Mouse (Mus musculus): ENCODE results near the gene Spib. TPM values are rescaled to one million over a fixed set of nuclear protein-coding genes. Genes with fewer than 3 reads are reported as not detected.

Spib gene
- total and polyA plus RNA-seq, 2 experiments: 0.18 to 1.9 TPM

DNA sequence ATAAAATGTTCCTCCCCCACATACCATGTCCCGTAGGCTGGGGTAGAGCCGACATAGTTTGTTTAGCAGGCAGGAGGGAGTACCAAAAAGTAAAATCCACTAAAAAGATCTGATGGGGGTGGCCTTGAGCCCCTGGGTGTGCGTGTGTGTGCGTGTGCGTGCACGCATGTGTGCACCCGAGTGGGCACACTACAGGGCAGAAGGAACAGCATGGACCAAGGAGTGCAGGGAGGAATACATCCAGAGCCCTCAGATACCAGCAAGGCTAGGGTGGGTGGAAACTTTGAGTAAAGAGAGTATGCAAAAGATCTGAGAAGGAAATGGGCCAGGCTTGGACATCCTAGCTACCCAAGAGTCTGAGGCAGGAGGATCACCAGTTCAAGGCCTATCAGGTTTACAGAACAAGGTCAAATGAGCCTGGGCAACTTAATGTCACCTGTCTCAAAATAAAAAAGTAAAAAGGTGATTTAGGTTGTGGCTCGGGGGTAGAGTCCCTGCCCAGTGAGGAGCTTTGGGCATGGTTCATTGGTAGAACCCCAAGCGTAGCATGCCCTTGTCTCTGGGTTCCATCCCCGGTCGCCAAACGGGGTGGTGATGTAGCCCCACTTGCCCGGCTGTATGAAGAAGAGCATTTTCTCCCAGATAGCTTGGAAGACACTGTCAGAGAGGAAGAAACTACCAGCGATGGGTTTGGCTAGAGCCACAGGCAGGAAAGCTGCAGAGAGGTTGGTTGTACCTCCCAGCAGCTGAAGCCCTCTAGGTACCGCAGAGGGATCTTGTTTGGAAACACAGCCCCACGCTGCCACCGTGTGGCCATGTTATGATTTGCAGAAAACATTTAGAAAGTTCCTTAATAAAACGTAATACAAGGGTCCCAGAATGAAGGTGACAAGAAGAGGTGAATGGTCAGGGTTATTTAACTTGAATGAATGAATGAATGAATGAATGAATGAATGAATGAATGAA, 28.8 kb upstream of the Spib start:
- Histone ChIP-seq H3K79me2 (ENCODE audit: control insufficient read depth, insufficient read depth, low read length) (no peaks in the 10 kb centered on the region), H3K36me3 (ENCODE audit: control insufficient read depth, insufficient read depth, low read length) (no peaks in the 10 kb centered on the region), H3K27ac (replicated peaks; ENCODE audit: insufficient read depth, low read depth, low read length) (no peak overlapping the region), H3K4me1 (ENCODE audit: control insufficient read depth, insufficient read depth, low read length) (no peaks in the 10 kb centered on the region), H3K9ac (ENCODE audit: low read depth, low read length) (no peak overlapping the region), H3K27me3 (ENCODE audit: control insufficient read depth, insufficient read depth, low read length) (no peaks in the 10 kb centered on the region), H3K4me3 (ENCODE audit: insufficient read depth, low read depth, low read length) (no peak overlapping the region)
- WGBS: 52% methylated on average over 18 of the region's 18 CpGs
- peak; percentile 52 for DNase-seq (ENCODE audit: extremely low read depth, low read depth, low spot score)
- TF ChIP-seq POLR2A (IDR thresholded peaks at IDR 0.05; ENCODE audit: extremely low read depth, insufficient read depth, low read length) (no peak), CTCF (IDR thresholded peaks at IDR 0.05; ENCODE audit: low read depth, low read length) (peak; percentile 82)

DNA sequence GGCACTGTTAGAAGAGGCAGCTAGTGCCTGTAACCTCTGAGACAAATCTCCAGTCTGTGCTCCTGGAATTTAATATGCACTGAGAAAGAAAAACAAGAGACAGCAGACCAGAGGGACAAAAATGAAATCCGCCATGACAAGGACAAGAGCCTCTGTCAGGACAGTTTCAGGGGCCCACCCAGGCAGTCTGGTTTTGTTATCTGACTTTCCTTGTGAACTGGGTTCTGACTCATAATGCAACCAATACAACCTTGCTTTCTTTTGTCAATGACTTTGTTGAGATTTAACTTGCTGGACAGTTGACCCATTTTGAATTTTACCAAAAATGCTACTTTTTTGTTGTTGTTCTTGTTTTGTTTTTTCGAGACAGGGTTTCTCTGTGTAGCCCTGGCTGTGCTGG, 25.8 kb upstream of the Spib start:
- 67% methylated on average over 2 of the region's 2 CpGs for WGBS
- H3K79me2 ChIP-seq (ENCODE audit: control insufficient read depth, insufficient read depth, low read length): no peaks in the 10 kb centered on the region

DNA sequence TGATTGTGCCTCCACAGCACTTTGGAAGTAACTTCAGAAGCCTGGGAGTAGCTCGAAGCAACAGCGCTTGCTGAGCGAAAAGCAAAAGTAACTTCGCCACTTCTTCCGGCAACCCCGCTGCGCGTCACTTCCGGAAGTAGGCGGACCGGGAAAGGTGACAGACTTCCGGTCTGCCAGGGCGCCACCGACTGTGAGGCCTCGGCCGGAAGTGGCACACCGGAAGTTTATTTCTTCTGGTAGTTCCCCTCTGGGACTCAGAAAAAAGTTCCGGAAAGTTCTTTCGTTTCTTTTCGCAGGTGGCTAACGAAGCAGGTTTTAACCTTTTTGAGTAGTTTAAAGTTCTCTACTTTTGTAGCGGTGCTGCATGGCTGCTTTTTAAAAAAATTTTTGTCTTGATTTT, 22.0 kb upstream of the Spib start, which contains the start of gene Nr1h2:
Gene Nr1h2, minus strand, starts transcription at position 126 of the 400 bp plus-strand sequence.
- H3K4me3 ChIP-seq (ENCODE audit: insufficient read depth, low read depth, low read length): peak within 1 kb of the TSS; percentile 82
- H3K9ac ChIP-seq (ENCODE audit: low read depth, low read length): peak within 1 kb of the TSS; percentile 82
- H3K27ac ChIP-seq (replicated peaks; ENCODE audit: insufficient read depth, low read depth, low read length): peak within 1 kb of the TSS; percentile 86
- H3K79me2 ChIP-seq (ENCODE audit: control insufficient read depth, insufficient read depth, low read length): no peaks in the 10 kb centered on the region
- DNase-seq (ENCODE audit: extremely low read depth, low read depth, low spot score): peak; percentile 87
- 0 out of 2 replicates have a peak, but pooled peaks have one; percentile 27 for TF ChIP-seq POLR2A (IDR thresholded peaks at IDR 0.05; ENCODE audit: extremely low read depth, insufficient read depth, low read length)
- TF ChIP-seq CTCF (IDR thresholded peaks at IDR 0.05; ENCODE audit: low read depth, low read length): no peak
- WGBS: under 1% methylated on average over 22 of the region's 22 CpGs
- peaks cover 4% of the 10 kb centered on the region; the same call in 1 of the 2 replicates for H3K4me1 ChIP-seq (ENCODE audit: control insufficient read depth, insufficient read depth, low read length)
- peaks cover 18% of the 10 kb centered on the region; the same call in 1 of the 2 replicates for H3K36me3 ChIP-seq (ENCODE audit: control insufficient read depth, insufficient read depth, low read length)
- H3K27me3 ChIP-seq (ENCODE audit: control insufficient read depth, insufficient read depth, low read length): no peaks in the 10 kb centered on the region

More for the DNA sequence above, 25.8 kb upstream of the Spib start:
- no peaks in the 10 kb centered on the region for H3K36me3 ChIP-seq (ENCODE audit: control insufficient read depth, insufficient read depth, low read length)
- no peak for TF ChIP-seq CTCF (IDR thresholded peaks at IDR 0.05; ENCODE audit: low read depth, low read length)
- no peak for TF ChIP-seq POLR2A (IDR thresholded peaks at IDR 0.05; ENCODE audit: extremely low read depth, insufficient read depth, low read length)
- H3K4me3 ChIP-seq (ENCODE audit: insufficient read depth, low read depth, low read length): no peak overlapping the region
- H3K4me1 ChIP-seq (ENCODE audit: control insufficient read depth, insufficient read depth, low read length): peaks cover 4% of the 10 kb centered on the region; the same call in 1 of the 2 replicates
- H3K27me3 ChIP-seq (ENCODE audit: control insufficient read depth, insufficient read depth, low read length): no peaks in the 10 kb centered on the region
- no peak overlapping the region for H3K9ac ChIP-seq (ENCODE audit: low read depth, low read length)
- no peak for DNase-seq (ENCODE audit: extremely low read depth, low read depth, low spot score)
- H3K27ac ChIP-seq (replicated peaks; ENCODE audit: insufficient read depth, low read depth, low read length): no peak overlapping the region

DNA sequence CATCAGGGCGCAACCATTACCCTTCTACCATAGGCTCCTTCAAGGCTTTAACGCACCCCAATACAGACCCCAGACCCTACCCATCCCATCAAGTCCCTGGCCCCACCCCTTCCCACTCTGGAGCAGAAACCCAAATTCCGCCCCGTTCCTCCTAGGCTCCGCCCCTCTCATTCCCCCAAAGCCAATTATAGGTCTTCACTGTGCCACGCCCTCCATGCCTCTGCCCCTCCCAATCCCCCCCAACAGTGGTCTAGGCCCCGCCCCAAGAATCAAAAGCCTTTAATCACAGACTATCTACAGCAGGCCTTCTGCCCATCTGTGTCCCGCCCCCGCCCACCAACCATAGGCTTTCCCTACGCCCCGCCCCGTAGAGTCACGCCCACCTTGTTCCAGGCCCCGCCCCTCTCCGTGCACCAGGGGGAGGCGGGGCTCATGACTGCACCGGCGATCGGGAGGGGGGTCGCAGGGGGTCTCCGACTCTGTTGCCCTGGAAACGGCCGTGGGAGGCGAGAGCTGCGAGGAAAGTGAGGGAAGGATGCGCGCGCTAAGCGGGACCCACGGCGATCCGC, 21.4 kb upstream of the Spib start:
- TF ChIP-seq POLR2A (IDR thresholded peaks at IDR 0.05; ENCODE audit: extremely low read depth, insufficient read depth, low read length): no peak
- TF ChIP-seq CTCF (IDR thresholded peaks at IDR 0.05; ENCODE audit: low read depth, low read length): no peak
- peak overlapping the region; percentile 82 for H3K9ac ChIP-seq (ENCODE audit: low read depth, low read length)
- H3K36me3 ChIP-seq (ENCODE audit: control insufficient read depth, insufficient read depth, low read length): peaks cover 18% of the 10 kb centered on the region; the same call in 1 of the 2 replicates
- peaks cover 4% of the 10 kb centered on the region; the same call in 1 of the 2 replicates for H3K4me1 ChIP-seq (ENCODE audit: control insufficient read depth, insufficient read depth, low read length)
- H3K27me3 ChIP-seq (ENCODE audit: control insufficient read depth, insufficient read depth, low read length): no peaks in the 10 kb centered on the region
- H3K4me3 ChIP-seq (ENCODE audit: insufficient read depth, low read depth, low read length): peak overlapping the region; percentile 82
- 3% methylated on average over 32 of the region's 32 CpGs for whole genome bisulfite sequencing
- peak; percentile 19 for DNase-seq (ENCODE audit: extremely low read depth, low read depth, low spot score)
- no peaks in the 10 kb centered on the region for H3K79me2 ChIP-seq (ENCODE audit: control insufficient read depth, insufficient read depth, low read length)
- H3K27ac ChIP-seq (replicated peaks; ENCODE audit: insufficient read depth, low read depth, low read length): peak overlapping the region; percentile 86

DNA sequence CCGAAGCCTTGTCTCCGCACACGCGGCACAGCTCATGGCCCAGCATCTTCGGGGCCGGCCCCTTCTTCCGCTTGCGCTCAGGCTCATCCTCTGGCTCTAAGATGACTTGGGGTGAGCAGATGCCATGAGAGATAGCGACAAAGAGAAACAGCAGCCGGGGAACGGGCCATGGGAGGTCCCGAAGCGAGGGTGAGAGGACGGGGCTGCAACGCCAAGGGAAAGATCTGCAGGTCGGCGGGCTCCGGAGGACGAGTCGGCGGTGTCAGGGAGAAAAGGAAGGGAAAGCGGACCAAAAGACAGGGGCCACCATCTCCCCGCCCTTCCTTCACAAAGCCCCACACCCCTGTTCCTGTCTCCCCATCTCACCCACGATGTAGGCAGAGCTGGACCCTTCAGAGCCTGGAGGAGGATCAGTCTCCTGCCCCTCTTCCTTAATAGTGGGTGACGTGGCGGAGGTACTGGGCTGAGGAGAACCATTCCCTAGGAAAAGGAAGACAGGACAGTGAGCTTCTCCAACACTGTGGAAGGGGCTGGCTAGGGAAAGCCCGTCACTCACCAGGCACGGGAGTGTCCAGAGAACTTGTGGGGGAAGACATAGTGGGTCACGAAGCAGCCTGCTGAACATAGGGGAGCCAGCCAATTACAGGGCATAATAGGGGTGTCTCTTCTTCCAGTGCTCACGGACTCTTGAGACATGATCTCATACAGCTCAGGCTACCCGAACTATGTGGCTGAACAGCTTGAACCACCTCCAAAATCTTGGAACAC, 20.5 kb upstream of the Spib start:
- Histone ChIP-seq H3K27me3 (ENCODE audit: control insufficient read depth, insufficient read depth, low read length) (no peaks in the 10 kb centered on the region), H3K27ac (replicated peaks; ENCODE audit: insufficient read depth, low read depth, low read length) (no peak overlapping the region), H3K9ac (ENCODE audit: low read depth, low read length) (no peak overlapping the region), H3K4me1 (ENCODE audit: control insufficient read depth, insufficient read depth, low read length) (peaks cover 4% of the 10 kb centered on the region; the same call in 1 of the 2 replicates), H3K79me2 (ENCODE audit: control insufficient read depth, insufficient read depth, low read length) (no peaks in the 10 kb centered on the region), H3K4me3 (ENCODE audit: insufficient read depth, low read depth, low read length) (no peak overlapping the region), H3K36me3 (ENCODE audit: control insufficient read depth, insufficient read depth, low read length) (peaks cover 18% of the 10 kb centered on the region; the same call in 1 of the 2 replicates)
- DNase-seq (ENCODE audit: extremely low read depth, low read depth, low spot score): no peak
- WGBS: 91% methylated on average over 31 of the region's 31 CpGs
- TF ChIP-seq POLR2A (IDR thresholded peaks at IDR 0.05; ENCODE audit: extremely low read depth, insufficient read depth, low read length): no peak
- TF ChIP-seq CTCF (IDR thresholded peaks at IDR 0.05; ENCODE audit: low read depth, low read length): no peak
